Mouse (Mus musculus) liver, postnatal 0 days (tissue): ENCODE data around the gene Pcnx. TPM values are rescaled to one million over a fixed set of nuclear protein-coding genes. Genes with fewer than 3 reads are reported as not detected.
"Not testable (repeated sequence)": the region's sequence is repeated elsewhere in the genome, so short reads cannot be mapped to it uniquely, and the experiment has no call there.

ENCODE experiments used
- ATAC-seq: fragments of 200-750 bp; cut with Nextera tagmentation; 2 replicates; pipeline ENCODE4 v1.8.0; 2017; ENCODE audit warnings: mild to moderate bottlenecking, moderate library complexity
- DNase-seq: peaks from one replicate; pipeline ENCODE4 v3.0.0-alpha.2; 2016
- H3K27ac ChIP-seq: fragments of 300-500 bp; sonication (generic); 2 replicates; pipeline ENCODE4 v1.5.1; 2014; ENCODE audit warnings: antibody characterized with exemption, moderate library complexity, mild to moderate bottlenecking, low read depth
- H3K27me3 ChIP-seq: fragments of 300-500 bp; sonication (generic); 2 replicates; pipeline ENCODE4 v1.6.1; 2014; ENCODE audit warnings: low read length, control low read depth, mixed read lengths; ENCODE audit not compliant: insufficient read depth
- H3K36me3 ChIP-seq: fragments of 300-500 bp; sonication (generic); replicated peaks from 2 replicates; pipeline ENCODE4 v1.6.1; 2014; ENCODE audit warnings: mild to moderate bottlenecking, control low read depth, low read length, moderate library complexity, mixed read lengths; ENCODE audit not compliant: insufficient read depth
- H3K4me1 ChIP-seq: fragments of 300-500 bp; sonication (generic); 2 replicates; pipeline ENCODE4 v1.6.1; 2014; ENCODE audit warnings: antibody characterized with exemption, mild to moderate bottlenecking, control low read depth; ENCODE audit not compliant: insufficient read depth
- H3K4me2 ChIP-seq: fragments of 300-500 bp; sonication (generic); 2 replicates; pipeline ENCODE4 v1.6.1; 2014; ENCODE audit warnings: low read depth, mild to moderate bottlenecking, low read length, moderate library complexity, mixed read lengths
- H3K4me3 ChIP-seq: fragments of 300-500 bp; sonication (generic); 2 replicates; pipeline ENCODE4 v1.5.1; 2014; ENCODE audit warnings: low read depth, low read length
- H3K9ac ChIP-seq: fragments of 300-500 bp; sonication (generic); replicated peaks from 2 replicates; pipeline ENCODE4 v1.6.1; 2014; ENCODE audit warnings: mild to moderate bottlenecking, moderate library complexity
- H3K9me3 ChIP-seq: fragments of 300-500 bp; sonication (generic); 2 replicates; pipeline ENCODE4 v1.6.1; 2016; ENCODE audit warnings: mild to moderate bottlenecking, control low read depth, low read length, mixed read lengths
- CTCF ChIP-seq: sonication (generic); IDR thresholded peaks from 2 replicates; pipeline ENCODE4 v1.5.1; 2016; ENCODE audit warnings: antibody characterized with exemption, low read depth
- EP300 ChIP-seq: IDR thresholded peaks from 2 replicates; pipeline ENCODE4 v1.6.1; 2016; ENCODE audit warnings: antibody characterized with exemption, low read depth, mild to moderate bottlenecking
- WGBS: fragments of 180-500 bp; shearing (Covaris S2); extraction: QIAGEN DNeasy Blood & Tissue Kit; methylation state at CpG from one replicate; pipeline ENCODE4 v1.1.7; 2014; ENCODE audit not compliant: insufficient replicate concordance; 5-methylcytosine and 5-hydroxymethylcytosine counted together
- polyA plus RNA-seq: library from polyadenylated mRNA; unstranded; fragments of >200 nt; fragmentation: Nextera tagmentation; extraction: Ambion mirVana; gene quantifications from 2 replicates; pipeline ENCODE4 v1.2.1, GENCODE M21; 2015

Pcnx gene
- polyA plus RNA-seq, 1 experiment from 2014 or later, result 2.4 TPM

DNA sequence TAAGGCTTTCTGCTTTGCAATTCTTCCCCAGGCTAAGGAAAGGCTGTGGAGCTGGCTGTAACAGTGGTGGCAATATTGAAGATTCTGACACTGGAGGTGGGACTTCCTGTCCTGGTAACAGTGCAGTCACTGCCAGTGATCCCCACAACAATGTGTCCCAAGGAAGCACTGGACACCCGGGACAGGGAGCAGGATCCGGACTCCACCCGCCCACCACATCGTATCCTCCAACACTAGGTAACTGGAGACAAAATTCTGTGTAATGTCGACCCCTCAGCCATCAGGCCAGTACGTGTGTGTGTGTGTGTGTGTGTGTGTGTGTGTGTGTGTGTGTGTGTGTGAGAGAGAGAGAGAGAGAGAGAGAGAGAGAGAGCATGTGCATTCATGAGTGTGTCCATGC lies 133.2 kb downstream of the Pcnx start:
- Histone ChIP-seq H3K4me2 (no peak overlapping the region), H3K4me3 (no peak overlapping the region), H3K9me3 (no peaks in the 10 kb centered on the region), H3K9ac (no peak overlapping the region), H3K27ac (no peak overlapping the region), H3K4me1 (no peaks in the 10 kb centered on the region), H3K27me3 (no peaks in the 10 kb centered on the region), H3K36me3 (peaks cover 45% of the 10 kb centered on the region)
- ATAC-seq, result no peak
- no peak for TF ChIP-seq CTCF
- TF ChIP-seq EP300, result no peak
- DNase-seq, result no peak
- WGBS, result 88% methylated on average over 6 of the region's 6 CpGs

DNA sequence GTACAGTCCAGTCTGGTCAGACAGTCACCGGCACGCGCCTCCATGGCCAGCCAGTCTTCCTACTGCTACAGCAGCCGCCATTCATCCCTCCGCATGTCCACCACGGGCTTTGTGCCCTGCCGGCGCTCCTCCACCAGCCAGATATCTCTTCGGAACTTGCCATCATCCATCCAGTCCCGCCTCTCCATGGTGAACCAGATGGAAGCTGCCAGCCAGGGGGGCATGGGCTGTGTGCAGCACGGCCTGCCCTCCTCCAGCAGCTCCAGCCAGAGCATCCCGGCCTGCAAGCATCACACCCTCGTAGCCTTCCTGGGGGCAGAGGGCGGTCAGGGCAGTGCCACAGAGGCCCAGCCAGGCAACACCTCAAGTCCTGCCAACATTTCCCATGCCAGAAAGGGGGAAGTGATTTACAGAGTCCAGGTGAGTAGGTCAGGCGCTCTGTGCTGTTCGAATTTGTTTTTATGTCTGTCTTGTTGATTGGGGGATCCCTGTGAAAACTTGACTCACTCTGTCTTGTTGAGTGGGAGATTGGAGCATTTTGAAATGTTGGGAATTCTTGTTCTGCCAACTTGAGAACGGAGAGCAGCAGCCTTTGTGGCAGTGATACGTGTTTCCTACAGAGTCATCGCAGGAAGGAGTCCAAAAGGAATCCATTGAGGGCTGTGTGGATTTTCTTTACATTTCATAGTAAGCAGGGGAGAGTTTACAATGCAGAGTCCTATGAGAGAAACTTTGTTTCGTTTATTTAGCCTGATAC lies 135.3 kb downstream of the Pcnx start:
- TF ChIP-seq CTCF (no peak), EP300 (no peak)
- no peak for DNase-seq
- no peak overlapping the region for H3K27ac ChIP-seq
- H3K4me3 ChIP-seq, result no peak overlapping the region
- ATAC-seq, result no peak
- H3K36me3 ChIP-seq, result peaks cover 41% of the 10 kb centered on the region
- no peak overlapping the region for H3K4me2 ChIP-seq
- H3K9ac ChIP-seq, result no peak overlapping the region
- 80% methylated on average over 20 of the region's 20 CpGs for WGBS
- no peaks in the 10 kb centered on the region for H3K27me3 ChIP-seq
- H3K4me1 ChIP-seq, result no peaks in the 10 kb centered on the region
- H3K9me3 ChIP-seq, result no peaks in the 10 kb centered on the region

DNA sequence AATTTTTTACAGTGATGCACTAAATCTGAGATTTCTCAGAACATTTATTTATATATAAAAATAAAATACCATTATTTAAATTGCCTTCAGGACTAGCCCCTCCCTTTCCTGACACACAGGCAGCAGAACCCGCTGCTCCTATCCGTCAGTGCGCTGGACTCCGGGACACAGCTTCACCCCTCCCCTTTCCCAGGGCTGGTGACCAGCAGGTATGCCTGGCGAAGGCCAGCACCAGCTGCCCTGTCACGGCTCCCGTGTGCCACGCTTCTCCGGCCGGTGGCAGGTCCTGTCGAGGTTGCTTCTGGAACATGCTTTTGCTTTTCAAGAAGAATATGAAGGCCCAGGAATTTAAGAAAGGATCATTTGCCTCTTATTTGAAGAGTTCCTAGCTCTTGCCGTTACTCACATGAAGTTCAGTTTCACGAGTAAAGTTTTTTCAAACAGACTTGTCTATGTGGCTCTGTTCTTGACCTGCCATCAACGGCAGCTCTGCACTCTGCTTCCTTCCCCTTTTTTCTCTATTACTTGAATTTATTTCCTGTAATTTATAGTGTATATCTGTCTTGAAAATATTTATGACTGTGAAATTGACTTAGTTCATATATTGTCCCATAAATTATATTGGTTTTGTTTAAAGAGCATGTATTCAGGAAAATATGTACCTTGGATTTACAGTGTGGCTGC lies 137.0 kb downstream of the Pcnx start:
- DNase-seq (no peak), ATAC-seq (no peak)
- Histone ChIP-seq H3K27me3 (no peaks in the 10 kb centered on the region), H3K27ac (no peak overlapping the region), H3K36me3 (peaks cover 28% of the 10 kb centered on the region), H3K4me3 (no peak overlapping the region), H3K9ac (no peak overlapping the region), H3K4me1 (no peaks in the 10 kb centered on the region), H3K9me3 (no peaks in the 10 kb centered on the region), H3K4me2 (no peak overlapping the region)
- 57% methylated on average over 14 of the region's 14 CpGs for WGBS
- TF ChIP-seq CTCF (no peak), EP300 (no peak)

GRCm38 (mm10) chr12:81997497-81997896 lies 137.7 kb downstream of the Pcnx start:
- 31% methylated on average over 3 of the region's 3 CpGs for WGBS
- TF ChIP-seq CTCF, result no peak
- no peak for TF ChIP-seq EP300
- no peaks in the 10 kb centered on the region for H3K9me3 ChIP-seq
- peaks cover 26% of the 10 kb centered on the region for H3K36me3 ChIP-seq
- no peaks in the 10 kb centered on the region for H3K4me1 ChIP-seq
- no peak overlapping the region for H3K4me2 ChIP-seq
- no peak overlapping the region for H3K27ac ChIP-seq
- H3K27me3 ChIP-seq, result no peaks in the 10 kb centered on the region
- DNase-seq (no peak), ATAC-seq (no peak)
- no peak overlapping the region for H3K4me3 ChIP-seq
- H3K9ac ChIP-seq, result no peak overlapping the region

GRCm38 (mm10) chr12:82002697-82003096 lies 142.9 kb downstream of the Pcnx start:
- H3K4me1 ChIP-seq, H3K36me3 ChIP-seq, H3K4me3 ChIP-seq, H3K4me2 ChIP-seq, DNase-seq, H3K9me3 ChIP-seq, H3K9ac ChIP-seq, H3K27ac ChIP-seq, H3K27me3 ChIP-seq: not testable (repeated sequence)
- peak; percentile 23; the same call in 1 of the 2 replicates for ATAC-seq
- WGBS, result no CpG with 5 or more reads among the region's 6 CpGs

DNA sequence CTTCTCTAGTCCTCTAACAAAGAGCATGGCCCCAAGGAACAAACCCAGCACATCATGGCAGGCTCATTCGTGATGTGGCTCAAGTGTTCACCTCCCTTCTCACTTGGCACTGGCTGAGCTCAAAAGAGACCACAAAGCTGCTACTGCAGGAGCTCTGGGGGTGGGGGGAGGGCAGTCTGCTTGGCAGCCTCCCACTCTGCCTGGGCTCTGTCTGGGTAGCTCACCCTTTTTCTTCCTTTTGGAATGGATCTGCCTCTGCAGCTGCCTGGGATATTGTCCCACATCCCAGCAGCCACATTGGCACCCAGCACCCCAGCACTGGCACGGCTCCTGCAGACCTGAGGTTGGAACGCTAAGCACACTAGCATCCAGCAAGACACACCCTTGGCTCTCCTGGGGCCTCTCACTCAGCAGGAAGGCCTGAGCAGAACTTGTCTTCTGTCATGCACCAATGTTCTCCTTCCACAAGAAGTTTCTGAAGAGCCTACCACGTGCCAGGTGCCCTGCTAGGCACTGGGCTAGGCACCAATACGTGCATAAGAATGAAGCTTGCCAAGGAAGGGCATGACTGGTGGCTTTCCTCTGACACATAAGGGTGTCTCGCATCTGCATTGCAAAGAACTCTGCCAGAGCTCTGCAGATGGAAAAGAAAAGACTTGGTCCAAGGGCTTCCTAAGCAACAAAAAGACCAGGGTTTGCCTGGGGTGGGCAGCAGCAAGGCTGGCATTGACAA lies 166.2 kb downstream of the Pcnx start:
- not testable (repeated sequence) for H3K4me3 ChIP-seq, H3K9ac ChIP-seq, DNase-seq, H3K4me2 ChIP-seq, H3K27me3 ChIP-seq, H3K9me3 ChIP-seq, H3K27ac ChIP-seq, H3K4me1 ChIP-seq, H3K36me3 ChIP-seq, ATAC-seq
- WGBS, result no CpG with 5 or more reads among the region's 6 CpGs

GRCm38 (mm10) chr12:82033524-82033923 lies 173.7 kb downstream of the Pcnx start:
- H3K36me3 ChIP-seq, H3K27me3 ChIP-seq, H3K9ac ChIP-seq, H3K9me3 ChIP-seq, H3K27ac ChIP-seq, DNase-seq, H3K4me3 ChIP-seq, H3K4me1 ChIP-seq, H3K4me2 ChIP-seq: not testable (repeated sequence)
- peak; percentile 54 for ATAC-seq
- WGBS, result no CpG with 5 or more reads among the region's 6 CpGs

DNA sequence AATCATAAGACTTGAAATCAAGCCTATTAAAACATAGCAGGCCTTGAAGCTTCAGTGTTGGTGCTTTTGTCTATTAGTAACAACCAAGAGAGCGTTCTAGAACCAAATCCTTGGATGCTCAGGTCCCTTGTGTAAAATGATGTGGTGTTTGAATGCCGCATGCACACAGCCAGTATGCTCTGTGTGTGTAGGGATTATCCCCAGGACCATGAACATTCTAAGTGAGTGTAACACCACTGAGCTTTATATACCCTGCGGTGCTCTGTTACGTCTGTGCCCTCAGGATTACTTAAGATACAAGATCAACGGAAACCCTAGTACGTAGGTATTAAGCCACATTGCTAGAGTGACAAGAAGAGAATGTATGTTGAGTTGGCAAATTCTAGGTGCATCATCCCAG lies 174.2 kb downstream of the Pcnx start:
- not testable (repeated sequence) for H3K4me1 ChIP-seq, ATAC-seq, H3K27me3 ChIP-seq, H3K4me3 ChIP-seq, H3K9ac ChIP-seq, DNase-seq, H3K9me3 ChIP-seq, H3K4me2 ChIP-seq, H3K36me3 ChIP-seq, H3K27ac ChIP-seq
- WGBS, result no CpG with 5 or more reads among the region's 6 CpGs

DNA sequence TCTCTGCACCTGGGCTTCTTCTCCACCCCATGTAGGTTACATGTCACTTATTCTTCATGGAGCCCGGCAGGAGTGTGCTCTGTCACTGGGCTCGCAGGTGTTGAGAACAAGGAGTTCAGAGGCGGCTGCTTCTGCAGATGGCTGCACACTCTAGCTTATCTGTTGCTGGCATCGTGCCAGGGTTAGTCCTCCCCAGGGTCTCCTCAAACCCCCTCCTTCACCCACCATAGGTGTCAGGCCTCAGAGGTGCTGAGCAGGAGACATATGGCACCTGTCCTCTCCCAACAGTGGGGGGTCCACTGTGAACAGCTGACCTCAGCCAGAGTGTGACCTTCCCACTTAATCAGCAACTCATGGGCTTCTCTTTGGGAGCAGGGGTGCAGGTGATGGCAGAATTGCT lies 184.3 kb downstream of the Pcnx start:
- not testable (repeated sequence) for H3K4me2 ChIP-seq, H3K4me3 ChIP-seq, H3K9ac ChIP-seq, H3K36me3 ChIP-seq, H3K27me3 ChIP-seq, DNase-seq, H3K27ac ChIP-seq, H3K4me1 ChIP-seq, H3K9me3 ChIP-seq, ATAC-seq
- no CpG with 5 or more reads among the region's 4 CpGs for WGBS
